Mouse (Mus musculus): ENCODE data around the gene B3galt1. TPM values are rescaled to one million over a fixed set of nuclear protein-coding genes. Genes with fewer than 3 reads are reported as not detected.

B3galt1 gene
- total RNA-seq (2021), result 1.6 and 2.7 TPM in 2 replicates
- long read RNA-seq, full-length matches to known transcripts, result 1 of 14 reads
- long read RNA-seq, partial matches to known transcripts, result 1 of 14 reads
- long read RNA-seq, other reads (novel, unspliced or antisense), result 12 of 14 reads

GRCm38 (mm10) chr2:67565480-67566331, at the start of gene B3galt1:
Gene B3galt1 (plus strand): TSS chr2:67565871.
- DNase-seq, result peak; percentile 82

GRCm38 (mm10) chr2:67516405-67516804, 49.3 kb upstream of the B3galt1 start:
- DNase-seq, result no peak

GRCm38 (mm10) chr2:67535347-67535746, 30.3 kb upstream of the B3galt1 start:
- no peak for DNase-seq

GRCm38 (mm10) chr2:67539426-67539825, 26.2 kb upstream of the B3galt1 start:
- no peak for DNase-seq

- no peak for DNase-seq
Observed at GRCm38 (mm10) chr2:67541957-67542696, 23.5 kb upstream of the B3galt1 start.

- no peak for DNase-seq
Observed at GRCm38 (mm10) chr2:67544426-67544825, 21.2 kb upstream of the B3galt1 start.

- peak; percentile 21 for DNase-seq
Observed at GRCm38 (mm10) chr2:67564851-67565479, 706 bp upstream of the B3galt1 start.

- DNase-seq, result no peak
Observed at GRCm38 (mm10) chr2:67566566-67566965, 895 bp downstream of the B3galt1 start.

GRCm38 (mm10) chr2:67567141-67567680, 1.5 kb downstream of the B3galt1 start:
- DNase-seq, result no peak

GRCm38 (mm10) chr2:67576634-67577033, 11.0 kb downstream of the B3galt1 start:
- DNase-seq, result no peak

- DNase-seq, result no peak
Observed at GRCm38 (mm10) chr2:67583091-67583490, 17.4 kb downstream of the B3galt1 start.

- DNase-seq, result no peak
Observed at GRCm38 (mm10) chr2:67590408-67590807, 24.7 kb downstream of the B3galt1 start.

- no peak for DNase-seq
Observed at GRCm38 (mm10) chr2:67591831-67592629, 26.4 kb downstream of the B3galt1 start.

- DNase-seq, result no peak
Observed at GRCm38 (mm10) chr2:67622902-67623301, 57.2 kb downstream of the B3galt1 start.

- no peak for DNase-seq
Observed at GRCm38 (mm10) chr2:67627667-67628066, 62.0 kb downstream of the B3galt1 start.

GRCm38 (mm10) chr2:67628289-67628688, 62.6 kb downstream of the B3galt1 start:
- no peak for DNase-seq

GRCm38 (mm10) chr2:67654847-67655246, 89.2 kb downstream of the B3galt1 start:
- DNase-seq, result no peak

- DNase-seq, result no peak
Observed at GRCm38 (mm10) chr2:67657372-67657771, 91.7 kb downstream of the B3galt1 start.

GRCm38 (mm10) chr2:67658091-67658490, 92.4 kb downstream of the B3galt1 start:
- DNase-seq, result no peak

- DNase-seq, result no peak
Observed at GRCm38 (mm10) chr2:67671721-67672120, 106.0 kb downstream of the B3galt1 start.

GRCm38 (mm10) chr2:67677697-67678096, 112.0 kb downstream of the B3galt1 start:
- DNase-seq, result no peak
